Mouse (Mus musculus) brown adipose tissue, adult 24 weeks (tissue): ENCODE measurements around the gene Ocln. TPM values are rescaled to one million over a fixed set of nuclear protein-coding genes. Genes with fewer than 3 reads are reported as not detected.
"Not testable (repeated sequence)": the region's sequence is repeated elsewhere in the genome, so short reads cannot be mapped to it uniquely, and the experiment has no call there.

Experiments used
- H3K27ac ChIP-seq: fragments of 200-500 bp; replicated peaks from 2 replicates; pipeline ENCODE4 v1.5.1; 2012; ENCODE audit warnings: low read depth, mild to moderate bottlenecking, low read length
- H3K4me1 ChIP-seq: fragments of 200-500 bp; 2 replicates; pipeline ENCODE4 v1.6.1; 2012; ENCODE audit warnings: low read length, mixed read lengths; ENCODE audit not compliant: control insufficient read depth, insufficient read depth, insufficient read length
- H3K4me3 ChIP-seq: fragments of 200-500 bp; 2 replicates; pipeline ENCODE4 v1.5.1; 2012; ENCODE audit warnings: low read depth, mild to moderate bottlenecking, low read length, moderate library complexity; ENCODE audit not compliant: insufficient read depth
- polyA plus RNA-seq: library from polyadenylated mRNA; stranded (reverse); fragments of >200 nt; gene quantifications from 2 replicates; pipeline ENCODE4 v1.2.4, GENCODE M21; 2012; ENCODE audit not compliant: missing spikeins, insufficient read depth, insufficient read length

Gene Ocln
- polyA plus RNA-seq, 1 experiment, result not detected

GRCm38 (mm10) chr13:100490424-100490823 lies 62.1 kb downstream of the Ocln start:
- Histone ChIP-seq H3K4me3 (no peak overlapping the region), H3K4me1 (no peaks in the 10 kb centered on the region), H3K27ac (no peak overlapping the region)

GRCm38 (mm10) chr13:100483610-100484009 lies 68.9 kb downstream of the Ocln start:
- Histone ChIP-seq H3K27ac (no peak overlapping the region), H3K4me1 (no peaks in the 10 kb centered on the region), H3K4me3 (no peak overlapping the region)

GRCm38 (mm10) chr13:100463527-100464222 lies 88.8 kb downstream of the Ocln start:
- Histone ChIP-seq H3K4me1 (no peaks in the 10 kb centered on the region), H3K4me3 (no peak overlapping the region), H3K27ac (no peak overlapping the region)

GRCm38 (mm10) chr13:100461336-100461735 lies 91.2 kb downstream of the Ocln start:
- H3K27ac ChIP-seq, result no peak overlapping the region
- no peak overlapping the region for H3K4me3 ChIP-seq
- H3K4me1 ChIP-seq, result no peaks in the 10 kb centered on the region

GRCm38 (mm10) chr13:100452415-100453127 lies 99.9 kb downstream of the Ocln start, which contains the start of gene Naip1:
Naip1 (minus strand) TSS chr13:100452869.
- H3K27ac ChIP-seq, H3K4me1 ChIP-seq, H3K4me3 ChIP-seq: not testable (repeated sequence)

- no peak overlapping the region for H3K27ac ChIP-seq
- no peak overlapping the region for H3K4me3 ChIP-seq
- H3K4me1 ChIP-seq, result no peaks in the 10 kb centered on the region
Measured at GRCm38 (mm10) chr13:100449495-100449894, 103.0 kb downstream of the Ocln start.

Other genes starting within 250 kb of the Ocln start
- 0.36 TPM in 1 of 2 replicates, not detected in the other for gene Naip6, start 235.0 kb downstream of the Ocln start, polyA plus RNA-seq
- gene Naip1, start 99.8 kb downstream of the Ocln start, polyA plus RNA-seq, result not detected in 2 replicates
- 29.8 TPM in 2 replicates for gene Gtf2h2, start 60.1 kb downstream of the Ocln start, polyA plus RNA-seq
- gene Marveld2, start 64.3 kb upstream of the Ocln start, polyA plus RNA-seq, result 0.36 TPM in 1 of 2 replicates, not detected in the other
- gene Ak6, start 98.3 kb upstream of the Ocln start, polyA plus RNA-seq, result 91.5 and 104 TPM in 2 replicates
- 13.5 and 19.4 TPM in 2 replicates for gene Rad17, start 98.3 kb upstream of the Ocln start, polyA plus RNA-seq
- not detected in 2 replicates for gene Taf9, start 98.9 kb upstream of the Ocln start, polyA plus RNA-seq
- 7.9 and 12.7 TPM in 2 replicates for gene Ccdc125, start 117.0 kb upstream of the Ocln start, polyA plus RNA-seq
- 23.5 and 26.2 TPM in 2 replicates for gene Cdk7, start 178.2 kb upstream of the Ocln start, polyA plus RNA-seq
- gene Mrps36, start 191.9 kb upstream of the Ocln start, polyA plus RNA-seq, result 689 and 913 TPM in 2 replicates
- not detected in 2 replicates for gene Cenph, start 223.2 kb upstream of the Ocln start, polyA plus RNA-seq
- gene Ccnb1, start 233.9 kb upstream of the Ocln start, polyA plus RNA-seq, result not detected in 2 replicates